Mouse (Mus musculus): ENCODE results near the gene Hps3. TPM values are rescaled to one million over a fixed set of nuclear protein-coding genes. Genes with fewer than 3 reads are reported as not detected.
"Not testable (repeated sequence)": the region's sequence is repeated elsewhere in the genome, so short reads cannot be mapped to it uniquely, and the experiment has no call there.

The Hps3 gene
- total and polyA plus RNA-seq, 2 experiments from 2014 or later, result 9.3 to 16.3 TPM

DNA sequence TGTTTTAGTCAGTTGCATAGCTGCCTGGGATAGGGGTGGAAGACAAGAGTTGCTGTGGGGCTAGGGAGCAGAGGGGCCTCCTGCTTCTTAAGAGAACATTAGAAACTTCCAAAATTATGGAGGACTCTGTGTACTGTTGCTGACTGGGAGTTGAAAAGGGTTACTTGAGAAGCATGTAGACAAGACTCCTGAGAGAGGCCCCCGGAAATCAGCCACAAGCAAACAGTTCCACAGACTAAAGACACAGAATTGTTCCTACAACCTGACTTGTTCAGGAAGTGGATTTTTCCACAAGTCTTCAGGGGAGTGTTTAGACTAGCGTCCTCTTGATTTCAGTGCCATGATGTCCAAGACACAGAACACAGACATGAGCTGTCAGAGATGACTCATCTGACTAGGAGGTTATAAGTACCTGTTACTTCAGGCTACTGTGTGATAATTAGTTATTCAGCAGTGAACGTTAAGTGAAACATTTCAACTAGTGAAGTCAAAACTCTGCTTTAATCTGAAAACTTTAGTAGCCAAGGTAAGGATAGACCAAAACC is 74.5 kb downstream of the Hps3 start:
- no peaks in the 10 kb centered on the region for H3K27me3 ChIP-seq (ENCODE audit: insufficient read depth, low read length)
- no peak overlapping the region for H3K9ac ChIP-seq (replicated peaks; ENCODE audit: low read length, poor library complexity, severe bottlenecking)
- DNase-seq (ENCODE audit: low spot score), result no peak
- no peaks in the 10 kb centered on the region for H3K36me3 ChIP-seq (ENCODE audit: insufficient read depth, low read length)
- no peak for ATAC-seq (ENCODE audit: low FRiP score)
- H3K4me2 ChIP-seq (ENCODE audit: low read depth, low read length, poor library complexity, severe bottlenecking), result no peak overlapping the region
- H3K9me3 ChIP-seq (ENCODE audit: low read length), result no peaks in the 10 kb centered on the region
- 70% methylated on average over 3 of the region's 3 CpGs for WGBS
- H3K4me1 ChIP-seq (ENCODE audit: insufficient read depth, low read length), result no peaks in the 10 kb centered on the region
- no peak overlapping the region for H3K27ac ChIP-seq (ENCODE audit: low read depth, low read length)
- TF ChIP-seq CTCF (IDR thresholded peaks at IDR 0.05), result no peak
- H3K4me3 ChIP-seq (ENCODE audit: low read depth, low read length), result no peak overlapping the region

GRCm38 (mm10) chr3:19958983-19959382 is 76.1 kb downstream of the Hps3 start:
- no peak for TF ChIP-seq CTCF (IDR thresholded peaks at IDR 0.05)
- no peak overlapping the region for H3K9ac ChIP-seq (replicated peaks; ENCODE audit: low read length, poor library complexity, severe bottlenecking)
- no peaks in the 10 kb centered on the region for H3K9me3 ChIP-seq (ENCODE audit: low read length)
- 75% methylated on average over 1 of the region's 1 CpGs for WGBS
- no peak overlapping the region for H3K4me3 ChIP-seq (ENCODE audit: low read depth, low read length)
- H3K36me3 ChIP-seq (ENCODE audit: insufficient read depth, low read length), result no peaks in the 10 kb centered on the region
- no peaks in the 10 kb centered on the region for H3K27me3 ChIP-seq (ENCODE audit: insufficient read depth, low read length)
- H3K27ac ChIP-seq (ENCODE audit: low read depth, low read length), result no peak overlapping the region
- H3K4me2 ChIP-seq (ENCODE audit: low read depth, low read length, poor library complexity, severe bottlenecking), result no peak overlapping the region
- DNase-seq (ENCODE audit: low spot score) (no peak), ATAC-seq (ENCODE audit: low FRiP score) (no peak)
- H3K4me1 ChIP-seq (ENCODE audit: insufficient read depth, low read length), result no peaks in the 10 kb centered on the region

GRCm38 (mm10) chr3:19958031-19958430 is 77.1 kb downstream of the Hps3 start:
- no peak overlapping the region for H3K27ac ChIP-seq (ENCODE audit: low read depth, low read length)
- ATAC-seq (ENCODE audit: low FRiP score), result no peak
- no peaks in the 10 kb centered on the region for H3K36me3 ChIP-seq (ENCODE audit: insufficient read depth, low read length)
- no peak overlapping the region for H3K9ac ChIP-seq (replicated peaks; ENCODE audit: low read length, poor library complexity, severe bottlenecking)
- H3K4me2 ChIP-seq (ENCODE audit: low read depth, low read length, poor library complexity, severe bottlenecking), result no peak overlapping the region
- H3K27me3 ChIP-seq (ENCODE audit: insufficient read depth, low read length), result no peaks in the 10 kb centered on the region
- no peak for DNase-seq (ENCODE audit: low spot score)
- H3K4me3 ChIP-seq (ENCODE audit: low read depth, low read length), result no peak overlapping the region
- H3K9me3 ChIP-seq (ENCODE audit: low read length), result no peaks in the 10 kb centered on the region
- no peak for TF ChIP-seq CTCF (IDR thresholded peaks at IDR 0.05)
- H3K4me1 ChIP-seq (ENCODE audit: insufficient read depth, low read length), result no peaks in the 10 kb centered on the region

DNA sequence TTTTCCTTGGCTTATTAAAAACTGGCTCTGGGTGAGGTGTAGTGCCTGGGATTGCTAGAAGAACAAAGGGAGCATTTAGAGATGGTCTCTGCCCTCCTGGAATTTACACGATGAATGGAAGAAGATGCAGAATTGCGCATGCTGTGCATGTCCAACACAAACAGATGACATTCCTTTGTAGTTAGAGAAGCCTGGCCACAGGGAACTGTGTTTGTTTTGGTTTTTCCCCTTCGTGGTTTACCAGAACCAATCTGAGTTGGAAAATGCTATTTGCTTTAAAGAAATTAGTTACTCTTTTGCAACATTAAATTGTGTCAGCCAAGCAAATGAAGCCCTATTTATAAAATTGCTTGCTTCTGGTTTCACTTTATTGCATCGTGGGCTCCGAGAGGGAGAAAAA is 78.2 kb downstream of the Hps3 start, which contains the start of gene Cp:
Gene Cp (plus strand): TSS at position 170 of the 400 bp plus-strand sequence.
- Histone ChIP-seq H3K27ac (ENCODE audit: low read depth, low read length) (0 out of 2 replicates have a peak within 1 kb of the TSS, but pooled peaks have one; percentile 18), H3K27me3 (ENCODE audit: insufficient read depth, low read length) (no peaks in the 10 kb centered on the region), H3K9me3 (ENCODE audit: low read length) (no peaks in the 10 kb centered on the region), H3K9ac (replicated peaks; ENCODE audit: low read length, poor library complexity, severe bottlenecking) (no peak within 1 kb of the TSS), H3K4me2 (ENCODE audit: low read depth, low read length, poor library complexity, severe bottlenecking) (peak within 1 kb of the TSS; percentile 26; the same call in 1 of the 2 replicates), H3K36me3 (ENCODE audit: insufficient read depth, low read length) (no peaks in the 10 kb centered on the region), H3K4me1 (ENCODE audit: insufficient read depth, low read length) (no peaks in the 10 kb centered on the region), H3K4me3 (ENCODE audit: low read depth, low read length) (peak within 1 kb of the TSS; percentile 3; the same call in 1 of the 2 replicates)
- ATAC-seq (ENCODE audit: low FRiP score), result no peak
- DNase-seq (ENCODE audit: low spot score), result peak; percentile 48
- no peak for TF ChIP-seq CTCF (IDR thresholded peaks at IDR 0.05)
- 31% methylated on average over 5 of the region's 5 CpGs for WGBS

GRCm38 (mm10) chr3:19953865-19954264 is 81.2 kb downstream of the Hps3 start:
- H3K4me3 ChIP-seq (ENCODE audit: low read depth, low read length), result no peak overlapping the region
- H3K27me3 ChIP-seq (ENCODE audit: insufficient read depth, low read length), result no peaks in the 10 kb centered on the region
- H3K9me3 ChIP-seq (ENCODE audit: low read length), result no peaks in the 10 kb centered on the region
- ATAC-seq (ENCODE audit: low FRiP score) (no peak), DNase-seq (ENCODE audit: low spot score) (peak; percentile 72)
- 20% methylated on average over 3 of the region's 3 CpGs for WGBS
- no peaks in the 10 kb centered on the region for H3K4me1 ChIP-seq (ENCODE audit: insufficient read depth, low read length)
- no peak for TF ChIP-seq CTCF (IDR thresholded peaks at IDR 0.05)
- H3K4me2 ChIP-seq (ENCODE audit: low read depth, low read length, poor library complexity, severe bottlenecking), result no peak overlapping the region
- H3K36me3 ChIP-seq (ENCODE audit: insufficient read depth, low read length), result no peaks in the 10 kb centered on the region
- H3K9ac ChIP-seq (replicated peaks; ENCODE audit: low read length, poor library complexity, severe bottlenecking), result no peak overlapping the region
- H3K27ac ChIP-seq (ENCODE audit: low read depth, low read length), result no peak overlapping the region

- H3K27ac ChIP-seq (ENCODE audit: low read depth, low read length), result no peak overlapping the region
- WGBS, result 21% methylated on average over 1 of the region's 1 CpGs
- ATAC-seq (ENCODE audit: low FRiP score) (no peak), DNase-seq (ENCODE audit: low spot score) (no peak)
- H3K9ac ChIP-seq (replicated peaks; ENCODE audit: low read length, poor library complexity, severe bottlenecking), result no peak overlapping the region
- H3K4me1 ChIP-seq (ENCODE audit: insufficient read depth, low read length), result no peaks in the 10 kb centered on the region
- no peak overlapping the region for H3K4me2 ChIP-seq (ENCODE audit: low read depth, low read length, poor library complexity, severe bottlenecking)
- no peaks in the 10 kb centered on the region for H3K36me3 ChIP-seq (ENCODE audit: insufficient read depth, low read length)
- no peaks in the 10 kb centered on the region for H3K9me3 ChIP-seq (ENCODE audit: low read length)
- H3K4me3 ChIP-seq (ENCODE audit: low read depth, low read length), result no peak overlapping the region
- no peaks in the 10 kb centered on the region for H3K27me3 ChIP-seq (ENCODE audit: insufficient read depth, low read length)
- no peak for TF ChIP-seq CTCF (IDR thresholded peaks at IDR 0.05)
Observed at GRCm38 (mm10) chr3:19953425-19953824, 81.7 kb downstream of the Hps3 start.

- not testable (repeated sequence) for H3K9ac ChIP-seq (replicated peaks; ENCODE audit: low read length, poor library complexity, severe bottlenecking); H3K9me3 ChIP-seq (ENCODE audit: low read length); DNase-seq (ENCODE audit: low spot score); H3K36me3 ChIP-seq (ENCODE audit: insufficient read depth, low read length); H3K4me1 ChIP-seq (ENCODE audit: insufficient read depth, low read length); H3K4me2 ChIP-seq (ENCODE audit: low read depth, low read length, poor library complexity, severe bottlenecking); H3K27me3 ChIP-seq (ENCODE audit: insufficient read depth, low read length); H3K27ac ChIP-seq (ENCODE audit: low read depth, low read length); H3K4me3 ChIP-seq (ENCODE audit: low read depth, low read length); ATAC-seq (ENCODE audit: low FRiP score)
- WGBS, result 92% methylated on average over 1 of the region's 1 CpGs
Observed at GRCm38 (mm10) chr3:19949401-19949800, 85.7 kb downstream of the Hps3 start.
